Mouse (Mus musculus) thymus, adult 2 months (tissue): ENCODE results near the gene Hic2. TPM values are rescaled to one million over a fixed set of nuclear protein-coding genes. Genes with fewer than 3 reads are reported as not detected.
"Not testable (repeated sequence)": the region's sequence is repeated elsewhere in the genome, so short reads cannot be mapped to it uniquely, and the experiment has no call there.

Source experiments
- DNase-seq: peaks from one replicate; pipeline ENCODE4 v3.0.0; 2021
- H3K27ac ChIP-seq: fragments of 200-500 bp; 2 replicates; pipeline ENCODE4 v1.5.1; 2012; ENCODE audit warnings: low read length, control low read depth; ENCODE audit not compliant: control insufficient read depth, insufficient read depth
- H3K27me3 ChIP-seq: fragments of 200-500 bp; 2 replicates; pipeline ENCODE4 v1.6.1; 2012; ENCODE audit warnings: mild to moderate bottlenecking, low read length, moderate library complexity, mixed read lengths; ENCODE audit not compliant: control insufficient read depth, insufficient read depth
- H3K36me3 ChIP-seq: fragments of 200-500 bp; 2 replicates; pipeline ENCODE4 v1.6.1; 2012; ENCODE audit warnings: mild to moderate bottlenecking, low read length, moderate library complexity; ENCODE audit not compliant: control insufficient read depth, insufficient read depth
- H3K4me1 ChIP-seq: fragments of 200-500 bp; replicated peaks from 2 replicates; pipeline ENCODE4 v1.6.1; 2012; ENCODE audit warnings: low read length; ENCODE audit not compliant: control insufficient read depth, insufficient read depth
- H3K4me3 ChIP-seq: fragments of 200-500 bp; 2 replicates; pipeline ENCODE4 v1.5.1; 2012; ENCODE audit warnings: mild to moderate bottlenecking, low read length, control low read depth, moderate library complexity; ENCODE audit not compliant: control insufficient read depth, insufficient read depth
- CTCF ChIP-seq: fragments of 200-500 bp; IDR thresholded peaks from 2 replicates; pipeline ENCODE4 v1.5.1; 2012; ENCODE audit warnings: mild to moderate bottlenecking, control low read depth, low read length, moderate library complexity, borderline replicate concordance; ENCODE audit not compliant: control insufficient read depth, poor library complexity, insufficient read depth; ENCODE audit errors: extremely low read depth
- POLR2A ChIP-seq: fragments of 200-500 bp; IDR thresholded peaks from 2 replicates; pipeline ENCODE4 v1.6.1; 2012; ENCODE audit warnings: mild to moderate bottlenecking, low read length, control low read depth, moderate library complexity; ENCODE audit not compliant: control insufficient read depth, poor library complexity, insufficient read depth; ENCODE audit errors: extremely low read depth
- WGBS: fragments of 180-500 bp; shearing (Covaris S2); methylation state at CpG from one replicate; pipeline ENCODE4 v1.1.7; 2018; 5-methylcytosine and 5-hydroxymethylcytosine counted together
- polyA plus RNA-seq: library from polyadenylated mRNA; depleted of rRNA; stranded (reverse); fragments of >200 nt; gene quantifications from 2 replicates; pipeline ENCODE4 v1.2.3, GENCODE M21; 2012

Hic2 gene
- polyA plus RNA-seq, 1 experiment = 6.0 TPM

- 69% methylated on average over 8 of the region's 8 CpGs for WGBS
- H3K36me3 ChIP-seq = no peaks in the 10 kb centered on the region
- TF ChIP-seq POLR2A (no peak), CTCF (no peak)
- no peaks in the 10 kb centered on the region for H3K27me3 ChIP-seq
- no peak overlapping the region for H3K27ac ChIP-seq
- no peaks in the 10 kb centered on the region for H3K4me1 ChIP-seq
- H3K4me3 ChIP-seq = no peak overlapping the region
- no peak for DNase-seq
Measured at GRCm38 (mm10) chr16:17216934-17217633, 16.3 kb upstream of the Hic2 start.

- 87% methylated on average over 7 of the region's 7 CpGs for WGBS
- H3K4me1 ChIP-seq = no peaks in the 10 kb centered on the region
Measured at GRCm38 (mm10) chr16:17220127-17220733, 13.1 kb upstream of the Hic2 start.

DNA sequence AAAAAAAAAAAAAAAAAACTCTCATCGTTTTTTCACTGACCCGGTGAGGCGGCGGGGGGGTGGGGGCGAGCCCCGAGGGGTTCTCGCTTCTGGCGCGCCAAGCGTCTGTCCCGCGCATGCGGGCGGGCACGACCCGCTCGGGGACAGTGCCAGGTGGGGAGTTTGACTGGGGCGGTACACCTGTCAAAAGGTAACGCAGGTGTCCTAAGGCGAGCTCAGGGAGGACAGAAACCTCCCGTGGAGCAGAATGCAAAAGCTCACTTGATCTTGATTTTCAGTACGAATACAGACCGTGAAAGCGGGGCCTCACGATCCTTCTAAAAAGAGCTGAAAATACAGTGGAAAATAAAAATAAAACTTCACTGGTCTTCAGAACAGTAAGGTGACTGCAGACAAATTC lies 11.2 kb upstream of the Hic2 start:
- Histone ChIP-seq H3K4me3 (no peak overlapping the region), H3K27ac (no peak overlapping the region), H3K4me1 (no peaks in the 10 kb centered on the region), H3K36me3 (no peaks in the 10 kb centered on the region), H3K27me3 (no peaks in the 10 kb centered on the region)
- 40% methylated on average over 25 of the region's 25 CpGs for WGBS
- peak; percentile 95 for DNase-seq
- TF ChIP-seq POLR2A (no peak), CTCF (no peak)

More at GRCm38 (mm10) chr16:17220127-17220733, 13.1 kb upstream of the Hic2 start:
- no peak for DNase-seq
- Histone ChIP-seq H3K4me3 (no peak overlapping the region), H3K36me3 (no peaks in the 10 kb centered on the region), H3K27ac (no peak overlapping the region), H3K27me3 (no peaks in the 10 kb centered on the region)
- TF ChIP-seq POLR2A (no peak), CTCF (no peak)

DNA sequence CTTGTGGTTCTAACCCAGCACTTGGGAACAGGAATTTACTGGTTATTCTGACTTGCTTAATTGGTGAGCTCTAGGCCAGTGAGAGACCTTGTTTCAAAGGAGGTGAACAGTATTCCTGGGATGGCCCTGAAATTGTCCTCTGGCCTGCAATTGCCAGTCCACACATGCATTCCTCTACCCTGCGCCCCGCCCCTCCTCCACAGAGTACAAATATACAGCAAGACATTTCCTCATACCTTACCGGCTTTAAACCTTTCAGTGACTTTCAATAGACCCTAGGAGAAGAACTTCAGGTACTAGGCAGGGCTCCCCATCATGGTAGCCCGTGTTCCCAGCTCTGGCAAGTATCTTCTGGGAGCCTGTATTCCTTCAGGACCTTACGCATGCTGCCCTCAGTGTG lies 7.8 kb upstream of the Hic2 start:
- no peaks in the 10 kb centered on the region for H3K4me1 ChIP-seq
- H3K27ac ChIP-seq = no peak overlapping the region
- no peak overlapping the region for H3K4me3 ChIP-seq
- TF ChIP-seq POLR2A (no peak), CTCF (no peak)
- no peak for DNase-seq
- H3K36me3 ChIP-seq = no peaks in the 10 kb centered on the region
- H3K27me3 ChIP-seq = no peaks in the 10 kb centered on the region
- 91% methylated on average over 5 of the region's 5 CpGs for WGBS

- H3K36me3 ChIP-seq = no peaks in the 10 kb centered on the region
- no peaks in the 10 kb centered on the region for H3K4me1 ChIP-seq
- TF ChIP-seq CTCF (no peak), POLR2A (no peak)
- H3K27ac ChIP-seq = no peak overlapping the region
- H3K27me3 ChIP-seq = no peaks in the 10 kb centered on the region
- no peak overlapping the region for H3K4me3 ChIP-seq
- DNase-seq = no peak
Measured at GRCm38 (mm10) chr16:17226496-17226895, 6.9 kb upstream of the Hic2 start.

GRCm38 (mm10) chr16:17231523-17231922 lies 1.8 kb upstream of the Hic2 start:
- not testable (repeated sequence) for H3K27ac ChIP-seq, H3K27me3 ChIP-seq, H3K36me3 ChIP-seq, H3K4me3 ChIP-seq, DNase-seq
- H3K4me1 ChIP-seq = peaks cover 16% of the 10 kb centered on the region
- 94% methylated on average over 2 of the region's 2 CpGs for WGBS
